Mouse (Mus musculus) intestine, embryonic 16.5 days (tissue): ENCODE results near the gene Best3. TPM values are rescaled to one million over a fixed set of nuclear protein-coding genes. Genes with fewer than 3 reads are reported as not detected.
"Not testable (repeated sequence)": the region's sequence is repeated elsewhere in the genome, so short reads cannot be mapped to it uniquely, and the experiment has no call there.

Experiments used
- ATAC-seq: fragments of 200-750 bp; cut with Nextera tagmentation; 2 replicates; pipeline ENCODE4 v1.8.0; 2017; ENCODE audit warnings: moderate TSS enrichment, moderate library complexity
- H3K27ac ChIP-seq: fragments of 300-500 bp; sonication (generic); 2 replicates; pipeline ENCODE4 v1.5.1; 2014; ENCODE audit warnings: mild to moderate bottlenecking, low read length
- H3K27me3 ChIP-seq: fragments of 300-500 bp; sonication (generic); replicated peaks from 2 replicates; pipeline ENCODE4 v1.6.1; 2014; ENCODE audit warnings: low read length, control low read depth, mixed read lengths; ENCODE audit not compliant: control insufficient read depth, insufficient read depth
- H3K36me3 ChIP-seq: fragments of 300-500 bp; sonication (generic); 2 replicates; pipeline ENCODE4 v1.6.1; 2014; ENCODE audit warnings: low read length, control low read depth; ENCODE audit not compliant: control insufficient read depth, insufficient read depth
- H3K4me1 ChIP-seq: fragments of 300-500 bp; sonication (generic); 2 replicates; pipeline ENCODE4 v1.6.1; 2014; ENCODE audit warnings: low read length, control low read depth, mixed read lengths; ENCODE audit not compliant: control insufficient read depth, insufficient read depth
- H3K4me2 ChIP-seq: fragments of 300-500 bp; sonication (generic); 2 replicates; pipeline ENCODE4 v1.6.1; 2014; ENCODE audit warnings: low read depth, low read length, control low read depth
- H3K4me3 ChIP-seq: fragments of 300-500 bp; sonication (generic); 2 replicates; pipeline ENCODE4 v1.5.1; 2014; ENCODE audit warnings: mild to moderate bottlenecking, low read length
- H3K9ac ChIP-seq: fragments of 300-500 bp; sonication (generic); 2 replicates; pipeline ENCODE4 v1.6.1; 2014; ENCODE audit warnings: low read depth, low read length
- H3K9me3 ChIP-seq: fragments of 300-500 bp; sonication (generic); 2 replicates; pipeline ENCODE4 v1.6.1; 2016; ENCODE audit warnings: low read length, control low read depth; ENCODE audit not compliant: control insufficient read depth
- WGBS: fragments of 180-500 bp; shearing (Covaris S2); extraction: QIAGEN DNeasy Blood & Tissue Kit; methylation state at CpG from one replicate; pipeline ENCODE4 v1.1.7; 2014; 5-methylcytosine and 5-hydroxymethylcytosine counted together
- polyA plus RNA-seq: library from polyadenylated mRNA; unstranded; fragments of >200 nt; fragmentation: Nextera tagmentation; extraction: Ambion mirVana; gene quantifications from 2 replicates; pipeline ENCODE4 v1.2.1, GENCODE M21; 2015

Best3 gene
- polyA plus RNA-seq, 1 experiment from 2014 or later = not detected

GRCm38 (mm10) chr10:117040355-117040754 lies 54.2 kb downstream of the Best3 start:
- no peaks in the 10 kb centered on the region for H3K9me3 ChIP-seq
- H3K27me3 ChIP-seq = no peaks in the 10 kb centered on the region
- no peak overlapping the region for H3K9ac ChIP-seq
- ATAC-seq = no peak
- no peaks in the 10 kb centered on the region for H3K36me3 ChIP-seq
- H3K4me1 ChIP-seq = no peaks in the 10 kb centered on the region
- no peak overlapping the region for H3K27ac ChIP-seq
- no peak overlapping the region for H3K4me3 ChIP-seq
- H3K4me2 ChIP-seq = no peak overlapping the region
- 65% methylated on average over 6 of the region's 6 CpGs for WGBS

GRCm38 (mm10) chr10:117042295-117042694 lies 56.2 kb downstream of the Best3 start:
- WGBS = 81% methylated on average over 14 of the region's 14 CpGs
- no peaks in the 10 kb centered on the region for H3K27me3 ChIP-seq
- no peaks in the 10 kb centered on the region for H3K9me3 ChIP-seq
- H3K4me2 ChIP-seq = no peak overlapping the region
- H3K4me3 ChIP-seq = no peak overlapping the region
- no peak for ATAC-seq
- H3K27ac ChIP-seq = no peak overlapping the region
- no peaks in the 10 kb centered on the region for H3K4me1 ChIP-seq
- H3K36me3 ChIP-seq = no peaks in the 10 kb centered on the region
- H3K9ac ChIP-seq = no peak overlapping the region

- not testable (repeated sequence) for H3K27me3 ChIP-seq, H3K36me3 ChIP-seq, H3K4me1 ChIP-seq, H3K9ac ChIP-seq, H3K27ac ChIP-seq, H3K4me3 ChIP-seq, H3K9me3 ChIP-seq
- WGBS = 45% methylated on average over 15 of the region's 16 CpGs
- H3K4me2 ChIP-seq = peak overlapping the region; percentile 28; the same call in 1 of the 2 replicates
- ATAC-seq = peak; percentile 26; the same call in 1 of the 2 replicates
These were observed 57.5 kb downstream of the Best3 start for GRCm38 (mm10) chr10:117043497-117044166.

GRCm38 (mm10) chr10:117045175-117046056 lies 59.3 kb downstream of the Best3 start, which contains the start of gene Lrrc10:
Lrrc10 (plus strand) TSS chr10:117045341.
- Histone ChIP-seq H3K36me3 (peaks cover 3% of the 10 kb centered on the region; the same call in 1 of the 2 replicates), H3K27me3 (no peaks in the 10 kb centered on the region), H3K27ac (no peak within 1 kb of the TSS), H3K4me2 (peak within 1 kb of the TSS; percentile 32), H3K4me1 (no peaks in the 10 kb centered on the region), H3K9me3 (no peaks in the 10 kb centered on the region), H3K9ac (no peak within 1 kb of the TSS), H3K4me3 (no peak within 1 kb of the TSS)
- WGBS = 42% methylated on average over 40 of the region's 40 CpGs
- ATAC-seq = peak; percentile 24; the same call in 1 of the 2 replicates

- WGBS = 73% methylated on average over 4 of the region's 4 CpGs
- Histone ChIP-seq H3K27ac (no peak overlapping the region), H3K9me3 (no peaks in the 10 kb centered on the region), H3K4me1 (no peaks in the 10 kb centered on the region), H3K4me3 (no peak overlapping the region), H3K36me3 (peaks cover 23% of the 10 kb centered on the region), H3K4me2 (no peak overlapping the region), H3K9ac (no peak overlapping the region), H3K27me3 (no peaks in the 10 kb centered on the region)
- ATAC-seq = no peak
These were observed 63.1 kb downstream of the Best3 start for GRCm38 (mm10) chr10:117049253-117049652.

- Histone ChIP-seq H3K36me3 (peaks cover 30% of the 10 kb centered on the region), H3K4me1 (no peaks in the 10 kb centered on the region), H3K9me3 (no peaks in the 10 kb centered on the region), H3K27me3 (no peaks in the 10 kb centered on the region), H3K4me3 (no peak overlapping the region), H3K9ac (no peak overlapping the region), H3K4me2 (no peak overlapping the region), H3K27ac (no peak overlapping the region)
- no peak for ATAC-seq
- WGBS = 77% methylated on average over 4 of the region's 4 CpGs
These were observed 64.0 kb downstream of the Best3 start for GRCm38 (mm10) chr10:117049961-117050597.

GRCm38 (mm10) chr10:117055668-117056067 lies 69.6 kb downstream of the Best3 start:
- Histone ChIP-seq H3K27me3 (no peaks in the 10 kb centered on the region), H3K4me2 (no peak overlapping the region), H3K9ac (no peak overlapping the region), H3K27ac (no peak overlapping the region), H3K36me3 (peaks cover 52% of the 10 kb centered on the region), H3K4me3 (no peak overlapping the region), H3K9me3 (no peaks in the 10 kb centered on the region), H3K4me1 (no peaks in the 10 kb centered on the region)
- 89% methylated on average over 4 of the region's 4 CpGs for WGBS
- ATAC-seq = no peak

GRCm38 (mm10) chr10:117062894-117063253 lies 76.8 kb downstream of the Best3 start:
- H3K27me3 ChIP-seq = no peaks in the 10 kb centered on the region
- ATAC-seq = peak; percentile 27
- peak overlapping the region; percentile 91 for H3K4me2 ChIP-seq
- H3K9ac ChIP-seq = peak overlapping the region; percentile 85
- H3K36me3 ChIP-seq = peaks cover 10% of the 10 kb centered on the region
- peak overlapping the region; percentile 94 for H3K4me3 ChIP-seq
- WGBS = 3% methylated on average over 15 of the region's 15 CpGs
- H3K4me1 ChIP-seq = 0 out of 2 replicates have a peak, but pooled peaks cover 4% of the 10 kb centered on the region
- no peaks in the 10 kb centered on the region for H3K9me3 ChIP-seq
- H3K27ac ChIP-seq = peak overlapping the region; percentile 31; the same call in 1 of the 2 replicates
